Mouse (Mus musculus): ENCODE results near the gene Enpp3. TPM values are rescaled to one million over a fixed set of nuclear protein-coding genes. Genes with fewer than 3 reads are reported as not detected.

Enpp3 gene
- polyA plus RNA-seq, 1 experiment = 0.28 TPM

GRCm38 (mm10) chr10:24831377-24832095 is 11.1 kb downstream of the Enpp3 start:
- DNase-seq (ENCODE audit: low read depth in 1 of 2, low spot score in 2 of 2) = no peak
- no peaks in the 10 kb centered on the region for H3K4me1 ChIP-seq (ENCODE audit: control insufficient read depth, insufficient read depth, insufficient read length)
- no peaks in the 10 kb centered on the region for H3K36me3 ChIP-seq (ENCODE audit: control insufficient read depth, insufficient read depth, low read length)
- TF ChIP-seq POLR2A (IDR thresholded peaks at IDR 0.05; ENCODE audit: low read depth, low read length) (no peak), CTCF (IDR thresholded peaks at IDR 0.05; ENCODE audit: extremely low read depth, insufficient read depth, insufficient read length, insufficient replicate concordance) (no peak)
- WGBS = 35% methylated on average over 14 of the region's 15 CpGs
- H3K4me3 ChIP-seq (ENCODE audit: extremely low read depth, insufficient read depth, insufficient read length) = no peak overlapping the region
- H3K27ac ChIP-seq (ENCODE audit: insufficient read depth, low read length) = no peak overlapping the region
- no peaks in the 10 kb centered on the region for H3K27me3 ChIP-seq (ENCODE audit: control insufficient read depth, insufficient read depth, low read length)

GRCm38 (mm10) chr10:24830448-24830847 is 12.2 kb downstream of the Enpp3 start:
- no peak for TF ChIP-seq CTCF (IDR thresholded peaks at IDR 0.05; ENCODE audit: extremely low read depth, insufficient read depth, insufficient read length, insufficient replicate concordance)
- no peak for TF ChIP-seq POLR2A (IDR thresholded peaks at IDR 0.05; ENCODE audit: low read depth, low read length)
- WGBS = 78% methylated on average over 5 of the region's 5 CpGs
- Histone ChIP-seq H3K4me3 (ENCODE audit: extremely low read depth, insufficient read depth, insufficient read length) (no peak overlapping the region), H3K27me3 (ENCODE audit: control insufficient read depth, insufficient read depth, low read length) (no peaks in the 10 kb centered on the region), H3K27ac (ENCODE audit: insufficient read depth, low read length) (no peak overlapping the region), H3K4me1 (ENCODE audit: control insufficient read depth, insufficient read depth, insufficient read length) (no peaks in the 10 kb centered on the region), H3K36me3 (ENCODE audit: control insufficient read depth, insufficient read depth, low read length) (no peaks in the 10 kb centered on the region)
- DNase-seq (ENCODE audit: low read depth in 1 of 2, low spot score in 2 of 2) = no peak

GRCm38 (mm10) chr10:24828136-24828535 is 14.5 kb downstream of the Enpp3 start:
- H3K36me3 ChIP-seq (ENCODE audit: control insufficient read depth, insufficient read depth, low read length) = no peaks in the 10 kb centered on the region
- 93% methylated on average over 4 of the region's 4 CpGs for WGBS
- TF ChIP-seq CTCF (IDR thresholded peaks at IDR 0.05; ENCODE audit: extremely low read depth, insufficient read depth, insufficient read length, insufficient replicate concordance) (no peak), POLR2A (IDR thresholded peaks at IDR 0.05; ENCODE audit: low read depth, low read length) (no peak)

GRCm38 (mm10) chr10:24826130-24826529 is 16.5 kb downstream of the Enpp3 start:
- H3K4me3 ChIP-seq (ENCODE audit: extremely low read depth, insufficient read depth, insufficient read length) = no peak overlapping the region
- DNase-seq (ENCODE audit: low read depth in 1 of 2, low spot score in 2 of 2) = no peak
- TF ChIP-seq POLR2A (IDR thresholded peaks at IDR 0.05; ENCODE audit: low read depth, low read length) (no peak), CTCF (IDR thresholded peaks at IDR 0.05; ENCODE audit: extremely low read depth, insufficient read depth, insufficient read length, insufficient replicate concordance) (no peak)
- 89% methylated on average over 6 of the region's 6 CpGs for WGBS
- H3K4me1 ChIP-seq (ENCODE audit: control insufficient read depth, insufficient read depth, insufficient read length) = peaks cover 3% of the 10 kb centered on the region; the same call in 1 of the 2 replicates
- no peak overlapping the region for H3K27ac ChIP-seq (ENCODE audit: insufficient read depth, low read length)
- no peaks in the 10 kb centered on the region for H3K36me3 ChIP-seq (ENCODE audit: control insufficient read depth, insufficient read depth, low read length)
- H3K27me3 ChIP-seq (ENCODE audit: control insufficient read depth, insufficient read depth, low read length) = no peaks in the 10 kb centered on the region

More at GRCm38 (mm10) chr10:24828136-24828535, 14.5 kb downstream of the Enpp3 start:
- no peaks in the 10 kb centered on the region for H3K27me3 ChIP-seq (ENCODE audit: control insufficient read depth, insufficient read depth, low read length)
- no peak overlapping the region for H3K27ac ChIP-seq (ENCODE audit: insufficient read depth, low read length)
- no peak overlapping the region for H3K4me3 ChIP-seq (ENCODE audit: extremely low read depth, insufficient read depth, insufficient read length)
- DNase-seq (ENCODE audit: low read depth in 1 of 2, low spot score in 2 of 2) = no peak
- peaks cover 3% of the 10 kb centered on the region; the same call in 1 of the 2 replicates for H3K4me1 ChIP-seq (ENCODE audit: control insufficient read depth, insufficient read depth, insufficient read length)

DNA sequence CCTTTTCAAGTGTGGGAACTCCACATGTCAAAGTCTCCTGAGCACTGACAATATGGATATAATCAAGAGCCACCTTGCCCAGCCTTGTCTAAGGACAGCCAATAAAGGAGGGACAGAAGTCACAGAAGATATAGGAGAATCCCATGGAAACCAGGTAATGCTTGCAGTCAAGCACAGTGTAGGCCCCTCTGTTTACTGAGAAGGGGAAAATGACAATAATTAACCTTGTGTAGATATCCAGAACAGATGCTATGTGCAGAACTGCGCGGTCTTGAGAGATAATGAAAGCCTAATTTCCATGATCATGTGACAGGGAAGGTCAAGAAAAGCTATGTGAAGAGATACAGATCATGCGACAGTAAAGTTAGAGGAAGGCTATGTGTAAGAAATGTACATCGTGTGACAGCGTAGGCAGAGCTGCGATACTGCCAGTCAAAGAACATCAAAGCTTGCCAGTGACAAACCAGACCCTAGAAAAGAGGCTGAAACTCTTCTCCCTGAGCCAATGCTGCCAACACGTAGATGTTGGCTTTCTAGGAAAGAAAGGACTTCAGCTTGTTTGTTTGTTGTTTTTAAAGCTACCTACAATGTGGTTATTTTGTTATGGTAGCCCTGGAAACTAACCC is 17.1 kb downstream of the Enpp3 start:
- TF ChIP-seq POLR2A (IDR thresholded peaks at IDR 0.05; ENCODE audit: low read depth, low read length) (no peak), CTCF (IDR thresholded peaks at IDR 0.05; ENCODE audit: extremely low read depth, insufficient read depth, insufficient read length, insufficient replicate concordance) (no peak)

DNA sequence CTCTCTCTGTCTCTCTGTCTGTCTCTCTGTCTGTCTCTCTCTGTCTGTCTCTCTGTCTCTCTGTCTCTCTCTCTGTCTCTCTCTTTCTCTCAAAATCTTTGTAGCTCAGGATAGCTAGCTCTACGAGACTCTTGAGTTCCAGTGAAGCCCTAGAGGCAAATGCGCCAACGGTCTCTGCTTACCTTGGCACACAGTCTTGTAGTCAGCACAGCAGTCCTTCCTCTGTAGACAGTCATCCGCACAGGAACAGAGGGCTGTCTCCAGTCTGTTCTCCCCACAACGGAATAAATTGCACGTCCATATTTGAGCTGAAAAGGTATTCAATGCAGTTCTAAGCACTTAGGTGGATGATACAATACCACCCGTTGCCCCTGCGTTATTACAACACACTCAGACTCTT is 18.0 kb downstream of the Enpp3 start:
- Histone ChIP-seq H3K4me3 (ENCODE audit: extremely low read depth, insufficient read depth, insufficient read length) (no peak overlapping the region), H3K27me3 (ENCODE audit: control insufficient read depth, insufficient read depth, low read length) (no peaks in the 10 kb centered on the region), H3K4me1 (ENCODE audit: control insufficient read depth, insufficient read depth, insufficient read length) (peaks cover 3% of the 10 kb centered on the region; the same call in 1 of the 2 replicates), H3K36me3 (ENCODE audit: control insufficient read depth, insufficient read depth, low read length) (no peaks in the 10 kb centered on the region), H3K27ac (ENCODE audit: insufficient read depth, low read length) (no peak overlapping the region)
- TF ChIP-seq POLR2A (IDR thresholded peaks at IDR 0.05; ENCODE audit: low read depth, low read length) (no peak), CTCF (IDR thresholded peaks at IDR 0.05; ENCODE audit: extremely low read depth, insufficient read depth, insufficient read length, insufficient replicate concordance) (no peak)
- 91% methylated on average over 8 of the region's 8 CpGs for WGBS
- no peak for DNase-seq (ENCODE audit: low read depth in 1 of 2, low spot score in 2 of 2)

More for the DNA sequence above, 17.1 kb downstream of the Enpp3 start:
- DNase-seq (ENCODE audit: low read depth in 1 of 2, low spot score in 2 of 2) = no peak
- H3K4me1 ChIP-seq (ENCODE audit: control insufficient read depth, insufficient read depth, insufficient read length) = peaks cover 3% of the 10 kb centered on the region; the same call in 1 of the 2 replicates
- 93% methylated on average over 7 of the region's 7 CpGs for WGBS
- no peaks in the 10 kb centered on the region for H3K36me3 ChIP-seq (ENCODE audit: control insufficient read depth, insufficient read depth, low read length)
- no peaks in the 10 kb centered on the region for H3K27me3 ChIP-seq (ENCODE audit: control insufficient read depth, insufficient read depth, low read length)
- no peak overlapping the region for H3K4me3 ChIP-seq (ENCODE audit: extremely low read depth, insufficient read depth, insufficient read length)
- no peak overlapping the region for H3K27ac ChIP-seq (ENCODE audit: insufficient read depth, low read length)

Measured in spleen, adult 2 months (tissue).